Mouse (Mus musculus) forebrain, embryonic 12.5 days (tissue): ENCODE results near the gene Gm21190. TPM values are rescaled to one million over a fixed set of nuclear protein-coding genes. Genes with fewer than 3 reads are reported as not detected.
"Not testable (repeated sequence)": the region's sequence is repeated elsewhere in the genome, so short reads cannot be mapped to it uniquely, and the experiment has no call there.

ENCODE experiments used
- ATAC-seq: fragments of 200-750 bp; cut with Nextera tagmentation; 2 replicates; pipeline ENCODE4 v1.8.0; 2017; ENCODE audit warnings: moderate TSS enrichment; ENCODE audit not compliant: low FRiP score
- H3K27ac ChIP-seq: fragments of 300-500 bp; sonication (generic); 2 replicates; pipeline ENCODE4 v1.5.1; 2016; ENCODE audit warnings: mild to moderate bottlenecking
- H3K27me3 ChIP-seq: fragments of 300-500 bp; sonication (generic); 2 replicates; pipeline ENCODE4 v1.6.1; 2016; ENCODE audit warnings: mild to moderate bottlenecking
- H3K36me3 ChIP-seq: fragments of 300-500 bp; sonication (generic); replicated peaks from 2 replicates; pipeline ENCODE4 v1.6.1; 2016; ENCODE audit warnings: mild to moderate bottlenecking
- H3K4me1 ChIP-seq: fragments of 300-500 bp; sonication (generic); 2 replicates; pipeline ENCODE4 v1.6.1; 2016
- H3K4me2 ChIP-seq: fragments of 300-500 bp; sonication (generic); 2 replicates; pipeline ENCODE4 v1.6.1; 2016; ENCODE audit warnings: mild to moderate bottlenecking, moderate library complexity
- H3K4me3 ChIP-seq: fragments of 300-500 bp; sonication (generic); replicated peaks from 2 replicates; pipeline ENCODE4 v1.5.1; 2016; ENCODE audit warnings: mild to moderate bottlenecking
- H3K9ac ChIP-seq: fragments of 300-500 bp; sonication (generic); 2 replicates; pipeline ENCODE4 v1.6.1; 2016; ENCODE audit warnings: mild to moderate bottlenecking
- H3K9me3 ChIP-seq: fragments of 300-500 bp; sonication (generic); 2 replicates; pipeline ENCODE4 v1.6.1; 2016
- WGBS: fragments of 180-500 bp; shearing (Covaris S2); methylation state at CpG from one replicate; pipeline ENCODE4 v1.1.7; 2016; 5-methylcytosine and 5-hydroxymethylcytosine counted together
- polyA plus RNA-seq: library from polyadenylated mRNA; unstranded; fragments of >200 nt; fragmentation: Nextera tagmentation; extraction: Ambion mirVana; gene quantifications from 2 replicates; pipeline ENCODE4 v1.2.1, GENCODE M21; 2016

Gene Gm21190
- polyA plus RNA-seq: not detected in 2 replicates

GRCm38 (mm10) chr5:15529122-15529521, at the start of gene Gm21190:
Gene Gm21190 (minus strand): TSS chr5:15529222.
- ATAC-seq, H3K9ac ChIP-seq, H3K4me2 ChIP-seq, H3K36me3 ChIP-seq, H3K27ac ChIP-seq, H3K4me1 ChIP-seq, H3K4me3 ChIP-seq, H3K27me3 ChIP-seq: not testable (repeated sequence)
- 57% methylated on average over 1 of the region's 1 CpGs for WGBS
- H3K9me3 ChIP-seq: peaks cover 29% of the 10 kb centered on the region

GRCm38 (mm10) chr5:15577033-15577432, 48.0 kb upstream of the Gm21190 start, which contains the start of gene Gm21083:
Gene Gm21083 (plus strand): TSS chr5:15577333.
- not testable (repeated sequence) for H3K4me2 ChIP-seq, H3K36me3 ChIP-seq, H3K9ac ChIP-seq, H3K4me1 ChIP-seq, H3K27me3 ChIP-seq, H3K9me3 ChIP-seq, H3K27ac ChIP-seq, ATAC-seq, H3K4me3 ChIP-seq
- WGBS: no CpG with 5 or more reads among the region's 1 CpGs

- ATAC-seq, H3K4me3 ChIP-seq, H3K27me3 ChIP-seq, H3K4me1 ChIP-seq, H3K9ac ChIP-seq, H3K36me3 ChIP-seq, H3K9me3 ChIP-seq, H3K27ac ChIP-seq, H3K4me2 ChIP-seq: not testable (repeated sequence)
These were observed 44.7 kb upstream of the Gm21190 start for GRCm38 (mm10) chr5:15573735-15574134.

GRCm38 (mm10) chr5:15561425-15562264, 32.6 kb upstream of the Gm21190 start:
- peaks cover 15% of the 10 kb centered on the region for H3K9me3 ChIP-seq
- not testable (repeated sequence) for H3K36me3 ChIP-seq, H3K27ac ChIP-seq, H3K4me2 ChIP-seq, H3K9ac ChIP-seq, H3K4me3 ChIP-seq, H3K4me1 ChIP-seq, H3K27me3 ChIP-seq
- 84% methylated on average over 3 of the region's 3 CpGs for WGBS
- ATAC-seq: peak; percentile 46

DNA sequence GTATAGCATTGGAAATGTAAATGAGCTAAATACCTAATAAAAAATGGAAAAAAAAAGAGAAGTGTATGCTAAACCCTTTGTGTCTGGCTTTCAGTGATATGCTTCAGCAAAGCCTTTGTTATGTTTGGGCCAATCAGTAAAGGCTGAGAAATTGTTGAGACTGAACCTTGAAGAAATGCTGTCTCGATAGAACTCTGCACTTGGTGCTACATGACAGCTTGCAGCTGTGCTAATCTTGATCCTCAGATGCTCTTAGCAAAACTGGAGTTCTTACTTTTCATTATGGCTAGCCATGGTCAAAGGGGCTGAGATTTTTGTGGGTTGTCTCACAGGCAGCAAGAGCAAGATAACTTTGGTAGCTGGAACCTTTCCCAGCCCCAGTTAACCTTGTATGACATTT, 29.6 kb upstream of the Gm21190 start:
- not testable (repeated sequence) for H3K4me2 ChIP-seq, H3K9ac ChIP-seq, H3K27me3 ChIP-seq, H3K36me3 ChIP-seq, H3K4me3 ChIP-seq, ATAC-seq, H3K4me1 ChIP-seq, H3K27ac ChIP-seq
- peaks cover 22% of the 10 kb centered on the region for H3K9me3 ChIP-seq
- 77% methylated on average over 1 of the region's 1 CpGs for WGBS

- H3K36me3 ChIP-seq, H3K4me1 ChIP-seq, H3K27me3 ChIP-seq, H3K9ac ChIP-seq, H3K27ac ChIP-seq, ATAC-seq, H3K4me2 ChIP-seq, H3K4me3 ChIP-seq: not testable (repeated sequence)
- H3K9me3 ChIP-seq: peaks cover 24% of the 10 kb centered on the region
- WGBS: 16% methylated on average over 3 of the region's 3 CpGs
These were observed 20.6 kb upstream of the Gm21190 start for GRCm38 (mm10) chr5:15549606-15550005.

DNA sequence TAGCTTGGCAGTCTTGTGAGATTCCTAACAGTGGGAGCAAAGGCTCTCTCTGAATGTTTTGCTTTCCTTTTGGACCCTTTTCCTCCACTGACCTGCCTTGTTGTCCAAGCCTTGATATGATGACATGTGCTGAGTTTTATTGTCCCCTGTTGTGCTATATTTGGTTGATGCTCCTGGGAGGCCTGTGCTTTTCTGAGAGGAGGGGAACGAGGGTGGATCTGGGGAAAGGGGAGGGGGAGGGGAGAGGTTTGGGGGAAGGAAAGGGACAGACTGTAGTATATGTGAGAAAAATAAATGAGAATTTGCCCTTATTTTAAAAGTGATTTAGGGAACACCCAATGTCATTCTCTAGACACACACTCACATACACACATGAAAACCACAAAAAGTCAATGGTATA, 20.1 kb upstream of the Gm21190 start:
- H3K36me3 ChIP-seq, H3K4me1 ChIP-seq, H3K4me3 ChIP-seq, H3K27ac ChIP-seq, H3K9ac ChIP-seq, ATAC-seq, H3K4me2 ChIP-seq, H3K27me3 ChIP-seq: not testable (repeated sequence)
- 41% methylated on average over 1 of the region's 1 CpGs for WGBS
- peaks cover 22% of the 10 kb centered on the region for H3K9me3 ChIP-seq

DNA sequence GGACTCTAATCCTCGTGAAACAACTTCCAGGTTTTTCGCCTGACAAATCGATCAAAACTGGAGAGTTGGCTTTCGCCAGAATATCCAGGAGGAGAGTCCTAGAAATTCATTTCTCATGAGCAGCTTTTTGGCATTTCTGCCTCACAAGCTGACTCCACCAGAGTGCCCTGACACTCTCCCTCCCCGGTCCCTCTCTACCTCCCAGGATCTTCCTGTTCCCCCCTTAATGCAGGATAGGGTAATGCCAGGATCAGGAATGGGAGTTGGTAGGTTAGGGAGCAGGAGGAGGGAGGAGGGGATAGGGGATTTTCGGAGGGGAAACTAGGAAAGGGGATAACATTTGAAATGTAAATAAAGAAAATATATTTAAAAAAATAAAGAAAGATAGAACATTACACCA, 19.6 kb upstream of the Gm21190 start:
- H3K9me3 ChIP-seq: peaks cover 20% of the 10 kb centered on the region
- ATAC-seq, H3K4me1 ChIP-seq, H3K27me3 ChIP-seq, H3K27ac ChIP-seq, H3K9ac ChIP-seq, H3K36me3 ChIP-seq, H3K4me2 ChIP-seq, H3K4me3 ChIP-seq: not testable (repeated sequence)
- 82% methylated on average over 6 of the region's 6 CpGs for WGBS

DNA sequence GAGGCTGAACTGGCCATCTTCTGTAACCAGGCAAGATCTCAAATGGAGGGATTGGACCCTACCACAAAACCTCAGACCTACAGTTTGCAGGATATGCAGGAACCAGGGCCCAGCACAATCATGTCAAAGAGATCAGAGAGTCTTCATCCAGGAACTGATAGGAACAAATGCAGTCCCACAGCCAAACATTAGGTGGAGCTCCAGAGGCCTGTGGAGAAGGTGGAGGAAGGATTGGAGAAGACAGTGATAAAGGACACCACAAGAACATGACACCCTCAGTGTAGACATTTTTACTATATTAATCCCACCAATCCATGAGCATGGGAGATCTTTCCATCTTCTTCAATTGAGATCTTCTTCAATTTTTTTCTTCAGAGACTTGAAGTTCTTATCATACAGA, 6.6 kb downstream of the Gm21190 start:
- not testable (repeated sequence) for H3K4me3 ChIP-seq, ATAC-seq
- peaks cover 16% of the 10 kb centered on the region for H3K9me3 ChIP-seq

GRCm38 (mm10) chr5:15522028-15522427, 7.0 kb downstream of the Gm21190 start:
- H3K27ac ChIP-seq, H3K9ac ChIP-seq, H3K4me2 ChIP-seq, H3K36me3 ChIP-seq, ATAC-seq, H3K27me3 ChIP-seq, H3K4me3 ChIP-seq, H3K4me1 ChIP-seq: not testable (repeated sequence)
- H3K9me3 ChIP-seq: peaks cover 14% of the 10 kb centered on the region
- WGBS: 32% methylated on average over 2 of the region's 2 CpGs

More for the DNA sequence above, 6.6 kb downstream of the Gm21190 start:
- H3K4me2 ChIP-seq, H3K27ac ChIP-seq, H3K27me3 ChIP-seq, H3K4me1 ChIP-seq, H3K9ac ChIP-seq, H3K36me3 ChIP-seq: not testable (repeated sequence)

DNA sequence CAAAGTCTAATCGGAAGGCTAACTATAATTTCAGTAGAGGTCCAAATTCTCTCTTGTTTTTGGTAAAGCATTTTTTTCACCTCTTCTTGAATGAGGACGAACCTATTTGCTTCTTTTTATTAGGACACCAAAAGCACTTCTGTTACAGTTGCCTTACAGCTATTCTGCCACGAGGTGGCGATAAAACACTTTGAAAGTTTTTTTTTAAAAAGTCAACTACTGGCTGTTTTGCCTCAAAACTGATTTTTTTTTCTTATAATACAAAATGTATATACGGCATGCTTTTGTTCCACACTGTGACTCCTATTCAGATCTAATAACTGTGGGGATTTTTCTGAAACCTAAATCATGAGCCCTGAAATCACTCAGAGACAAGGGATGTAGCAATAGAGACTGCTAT, 8.6 kb downstream of the Gm21190 start:
- H3K9ac ChIP-seq, H3K27me3 ChIP-seq, H3K36me3 ChIP-seq, H3K4me2 ChIP-seq, ATAC-seq, H3K4me1 ChIP-seq, H3K9me3 ChIP-seq, H3K4me3 ChIP-seq, H3K27ac ChIP-seq: not testable (repeated sequence)
- WGBS: 19% methylated on average over 5 of the region's 5 CpGs

DNA sequence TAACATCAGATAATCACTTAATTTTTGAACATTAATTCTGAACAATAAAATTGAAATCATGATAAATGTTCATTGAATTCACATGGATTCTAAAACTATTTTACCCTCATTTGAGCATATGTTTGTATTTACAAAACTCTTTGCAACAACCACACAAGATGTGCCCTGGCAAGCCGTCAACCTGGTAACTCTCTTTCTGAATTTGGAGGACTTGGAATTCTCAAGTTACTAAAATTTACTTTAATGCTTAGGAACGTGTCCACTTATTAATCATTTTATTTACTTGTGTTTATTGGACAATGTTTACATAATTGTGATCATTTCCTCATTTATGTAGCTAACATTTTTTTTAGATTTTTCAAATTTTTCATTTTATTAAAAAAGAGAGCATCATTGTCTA, 11.9 kb downstream of the Gm21190 start:
- WGBS: 80% methylated on average over 2 of the region's 2 CpGs
- 0 out of 2 replicates have a peak, but pooled peaks have one; percentile 27 for ATAC-seq

DNA sequence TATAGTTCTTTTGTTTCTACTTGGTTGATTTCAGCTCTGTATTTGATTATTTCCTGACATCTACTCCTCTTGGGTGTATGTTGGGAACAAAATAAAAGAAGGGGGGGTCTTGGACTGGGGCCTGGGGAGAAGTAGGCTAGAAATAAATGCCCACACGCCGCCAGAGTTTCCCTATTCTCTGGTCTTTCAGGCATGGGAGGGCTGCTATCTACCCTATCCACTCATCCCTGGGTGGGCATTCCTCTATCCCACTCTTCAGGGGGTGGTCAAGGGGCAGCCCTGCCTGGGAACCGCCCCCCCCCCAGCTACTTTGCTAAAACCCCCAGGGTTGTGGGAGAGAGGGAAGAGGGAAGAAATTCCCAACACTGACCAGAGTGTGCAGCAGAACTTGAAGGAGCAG, 16.8 kb downstream of the Gm21190 start:
- H3K9me3 ChIP-seq: peaks cover 33% of the 10 kb centered on the region
- H3K4me1 ChIP-seq, ATAC-seq, H3K4me2 ChIP-seq, H3K36me3 ChIP-seq, H3K9ac ChIP-seq, H3K4me3 ChIP-seq, H3K27ac ChIP-seq, H3K27me3 ChIP-seq: not testable (repeated sequence)
- WGBS: 68% methylated on average over 3 of the region's 3 CpGs

More for the DNA sequence above, 11.9 kb downstream of the Gm21190 start:
- not testable (repeated sequence) for H3K27me3 ChIP-seq, H3K9ac ChIP-seq, H3K4me2 ChIP-seq, H3K4me3 ChIP-seq, H3K27ac ChIP-seq, H3K9me3 ChIP-seq, H3K4me1 ChIP-seq, H3K36me3 ChIP-seq
